Mouse (Mus musculus) ES-E14 (cell line): ENCODE results near the gene Hsf2bp.

Experiments
- CHD2 ChIP-seq: IDR thresholded peaks from 2 replicates; pipeline ENCODE4 v1.6.1; 2014; ENCODE audit warnings: mild to moderate bottlenecking, low read depth, low read length, inconsistent platforms
- MAFK ChIP-seq: IDR thresholded peaks from 2 replicates; pipeline ENCODE4 v1.6.1; 2014; ENCODE audit warnings: mild to moderate bottlenecking, low read depth, low read length, inconsistent platforms; ENCODE audit not compliant: insufficient read depth
- ZNF384 ChIP-seq: IDR thresholded peaks from 2 replicates; pipeline ENCODE4 v1.6.1; 2012; ENCODE audit warnings: low read depth, low read length, inconsistent platforms

GRCm38 (mm10) chr17:31974694-31975093, 61.5 kb downstream of the Hsf2bp start:
- TF ChIP-seq CHD2 (no peak), MAFK (no peak), ZNF384 (no peak)
